Mouse (Mus musculus): Measurements from ENCODE around the gene Reg1. TPM values are rescaled to one million over a fixed set of nuclear protein-coding genes. Genes with fewer than 3 reads are reported as not detected.
"Not testable (repeated sequence)": the region's sequence is repeated elsewhere in the genome, so short reads cannot be mapped to it uniquely, and the experiment has no call there.

The Reg1 gene
- total RNA-seq (2021), result not detected

DNA sequence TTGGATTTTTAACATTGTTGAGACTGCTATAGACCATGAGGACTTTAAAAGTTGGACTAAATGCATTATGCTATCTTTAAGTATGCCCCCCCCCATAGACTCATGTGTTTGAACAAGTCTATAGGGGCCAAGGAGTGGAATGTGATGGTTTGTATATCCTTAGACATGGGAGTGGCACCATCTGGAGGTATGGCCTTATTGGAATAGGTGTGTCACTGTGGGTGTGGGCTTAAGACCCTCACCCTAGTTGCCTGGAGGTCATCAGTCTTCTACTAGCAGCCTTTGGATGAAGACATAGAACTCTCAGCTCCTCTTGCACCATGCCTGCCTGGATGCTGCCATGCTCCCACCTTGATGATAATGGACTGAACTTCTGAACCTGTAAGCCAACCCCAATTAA, at the start of gene Reg1:
Gene Reg1 (plus strand): TSS at position 301 of the 400 bp plus-strand sequence.
- DNase-seq, result not testable (repeated sequence)

DNA sequence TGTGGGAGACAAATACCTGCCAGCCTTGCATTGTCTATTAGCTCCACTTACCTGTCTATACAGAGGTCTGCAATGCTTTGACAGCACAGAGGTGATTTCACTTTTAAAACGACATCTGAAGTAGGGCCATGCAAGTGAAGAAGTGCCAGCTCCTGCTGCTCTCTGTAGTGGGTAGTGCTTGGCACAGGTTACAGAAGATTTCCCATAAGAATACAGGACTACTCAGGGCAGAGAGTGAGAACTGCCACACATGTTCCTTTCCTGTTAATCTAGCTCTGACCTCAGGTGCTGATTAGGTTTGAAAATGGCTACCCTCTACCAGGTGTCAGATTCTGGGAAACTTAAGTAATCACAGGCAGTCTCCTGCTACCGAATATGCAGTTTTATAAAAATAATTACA, 43.7 kb upstream of the Reg1 start, which contains the start of gene Reg3d:
Gene Reg3d (minus strand): TSS at position 101 of the 400 bp plus-strand sequence.
- DNase-seq, result no peak

DNA sequence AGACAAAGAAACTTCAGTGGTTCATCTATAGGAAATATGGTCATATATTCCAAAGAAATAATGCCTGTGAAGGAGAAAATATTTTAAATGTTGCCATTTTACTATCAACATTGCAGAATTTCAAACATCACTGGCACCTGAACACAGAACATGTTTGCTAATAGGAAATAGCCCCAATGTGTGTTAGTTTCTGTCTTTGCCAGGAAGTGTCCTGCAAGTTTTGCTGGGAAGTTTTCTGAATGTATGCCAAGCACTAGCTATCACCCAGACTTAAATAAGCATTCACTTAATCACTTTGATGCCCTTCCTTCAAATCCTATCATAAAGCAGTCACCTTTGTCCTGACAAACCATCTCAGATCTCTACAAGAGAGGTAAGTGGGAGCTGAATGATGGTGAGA, 42.1 kb upstream of the Reg1 start, which contains the start of gene Reg3a:
Gene Reg3a (plus strand): TSS at position 301 of the 400 bp plus-strand sequence.
- no peak for DNase-seq

DNA sequence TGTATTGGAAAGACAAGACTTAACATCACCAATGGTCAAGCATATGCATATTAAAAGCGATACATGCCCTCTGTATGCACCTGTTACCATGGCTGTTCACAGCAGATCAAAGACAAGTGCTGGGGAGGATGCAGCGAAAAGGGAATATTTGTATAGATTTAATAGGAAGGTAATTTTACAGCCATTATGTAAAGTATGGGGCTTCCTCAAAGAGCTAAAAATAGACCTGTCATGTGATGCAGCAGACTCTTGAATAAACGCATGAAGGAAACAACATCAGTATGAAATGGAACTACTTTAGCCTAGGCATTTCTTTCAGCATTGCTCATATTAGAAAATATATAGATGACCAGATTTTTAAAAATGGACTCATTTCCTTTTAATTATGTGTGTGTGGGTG, 36.9 kb upstream of the Reg1 start:
- no peak for DNase-seq

DNA sequence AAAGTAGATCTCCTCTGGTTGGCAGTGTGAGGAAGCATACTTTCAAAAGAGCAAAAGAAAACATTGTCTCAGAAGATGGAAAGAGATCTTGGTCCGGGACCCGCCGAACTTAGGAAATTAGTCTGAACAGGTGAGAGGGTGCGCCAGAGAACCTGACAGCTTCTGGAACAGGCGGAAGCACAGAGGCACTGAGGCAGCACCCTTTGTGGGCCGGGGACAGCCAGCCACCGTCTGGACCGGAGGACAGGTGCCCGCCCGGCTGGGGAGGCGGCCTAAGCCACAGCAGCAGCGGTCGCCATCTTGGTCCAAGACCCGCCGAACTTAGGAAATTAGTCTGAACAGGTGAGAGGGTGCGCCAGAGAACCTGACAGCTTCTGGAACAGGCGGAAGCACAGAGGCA, 27.2 kb upstream of the Reg1 start, which contains the start of gene Reg2:
Gene Reg2 (plus strand): TSS at position 301 of the 400 bp plus-strand sequence.
- DNase-seq, result not testable (repeated sequence)

DNA sequence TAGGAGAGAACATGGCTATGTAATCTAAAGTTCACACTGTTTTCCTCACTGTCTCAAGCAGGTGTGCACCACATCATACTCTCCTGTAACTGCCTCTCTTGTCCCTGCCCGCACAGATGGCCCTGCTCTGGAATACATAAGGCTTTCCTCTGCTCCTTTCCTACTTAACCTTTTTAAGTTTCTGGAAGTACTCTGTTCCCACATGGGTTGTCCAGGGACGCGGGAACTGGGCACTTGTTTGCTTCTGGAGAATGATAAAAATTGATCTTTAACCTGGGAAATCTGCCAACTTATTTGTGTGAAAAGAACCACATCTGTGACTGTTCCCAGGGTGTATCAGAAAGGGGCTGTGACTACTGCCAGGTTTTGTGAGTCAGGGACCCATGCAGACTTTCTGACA, 3.0 kb downstream of the Reg1 start:
- DNase-seq, result no peak

DNA sequence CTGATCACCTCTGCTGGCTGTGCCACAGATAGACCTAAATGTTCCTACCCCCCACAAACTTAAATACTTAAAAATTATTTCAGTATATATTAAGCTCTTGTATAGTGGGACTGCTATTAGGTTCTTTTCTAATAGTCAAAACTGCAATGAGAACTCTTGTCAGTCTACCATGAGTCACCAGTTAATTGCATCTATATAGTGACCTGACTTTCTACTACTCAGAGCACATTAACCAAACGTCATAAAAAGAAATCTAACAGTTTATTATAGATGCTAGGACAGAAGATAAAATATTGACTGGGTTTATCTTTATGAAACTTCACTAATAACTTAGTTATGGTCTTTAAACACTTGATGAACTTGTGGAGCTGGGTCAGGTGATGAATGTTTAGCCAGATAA, 24.7 kb downstream of the Reg1 start:
- no peak for DNase-seq

DNA sequence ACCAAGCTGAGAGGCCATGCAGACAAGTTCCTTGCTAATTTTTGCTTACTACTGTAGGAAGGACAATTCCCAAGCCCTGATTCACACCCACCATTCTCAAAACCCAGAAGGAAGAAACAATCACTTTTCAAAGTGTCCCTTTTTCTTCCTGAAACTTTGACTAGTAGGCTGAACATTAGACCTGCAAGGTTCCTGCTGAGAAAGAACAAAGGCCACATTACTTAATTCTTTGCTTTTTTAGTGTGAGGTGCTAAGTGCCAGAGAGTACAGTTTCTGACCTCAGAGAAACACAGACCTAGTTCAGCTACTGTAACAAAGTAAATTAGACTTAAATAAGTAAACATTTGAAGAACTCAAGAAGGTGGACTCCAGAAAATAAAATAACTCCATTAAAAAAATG, 25.9 kb downstream of the Reg1 start:
- DNase-seq, result no peak

DNA sequence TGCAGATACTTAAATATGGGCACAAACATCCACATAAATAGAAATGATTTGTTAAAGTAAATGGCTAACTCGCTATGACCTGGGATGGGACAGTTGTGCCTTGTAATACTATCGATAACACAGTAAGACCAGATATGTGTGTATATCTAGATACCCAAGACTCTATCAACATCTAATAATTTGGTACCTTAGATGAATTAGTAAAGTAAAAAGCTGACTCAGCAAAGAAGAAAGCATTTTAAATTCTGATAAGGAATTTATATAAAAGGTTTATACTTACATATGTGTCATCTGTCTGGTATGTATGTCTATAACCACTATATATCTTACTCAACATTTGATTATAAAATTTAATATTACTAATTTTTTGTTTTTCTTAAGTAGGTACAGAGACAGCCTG, 30.3 kb downstream of the Reg1 start:
- no peak for DNase-seq

DNA sequence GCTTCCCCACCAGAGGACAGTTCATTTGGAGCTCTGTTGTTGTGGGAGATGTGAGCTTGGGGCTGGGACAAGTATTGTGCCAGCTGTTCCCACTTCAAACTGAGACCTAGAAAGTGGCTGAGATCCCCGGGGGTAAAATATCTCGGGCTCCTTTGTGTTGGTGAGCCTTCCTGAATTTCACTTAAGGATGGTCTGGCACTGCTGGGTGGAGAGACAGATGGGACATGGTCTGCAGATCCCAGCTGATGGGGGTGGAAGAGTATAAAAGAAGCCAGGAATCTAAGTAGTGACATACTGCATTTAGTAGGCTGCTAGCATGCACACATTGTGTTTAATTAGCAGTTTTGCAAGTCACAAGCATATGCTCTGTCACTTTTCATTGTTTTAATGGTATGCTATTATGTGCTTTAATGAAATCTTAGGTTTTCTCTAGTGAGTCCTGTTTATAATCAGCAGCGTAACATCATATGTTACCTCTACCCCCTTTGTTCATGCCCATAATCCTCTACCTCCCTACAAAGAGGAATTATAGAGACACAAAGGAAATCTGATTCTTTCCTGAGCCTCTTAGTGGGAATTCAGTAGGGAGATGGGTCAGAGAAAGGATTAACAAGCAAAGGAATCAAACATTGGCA, 37.8 kb downstream of the Reg1 start:
- DNase-seq, result no peak

DNA sequence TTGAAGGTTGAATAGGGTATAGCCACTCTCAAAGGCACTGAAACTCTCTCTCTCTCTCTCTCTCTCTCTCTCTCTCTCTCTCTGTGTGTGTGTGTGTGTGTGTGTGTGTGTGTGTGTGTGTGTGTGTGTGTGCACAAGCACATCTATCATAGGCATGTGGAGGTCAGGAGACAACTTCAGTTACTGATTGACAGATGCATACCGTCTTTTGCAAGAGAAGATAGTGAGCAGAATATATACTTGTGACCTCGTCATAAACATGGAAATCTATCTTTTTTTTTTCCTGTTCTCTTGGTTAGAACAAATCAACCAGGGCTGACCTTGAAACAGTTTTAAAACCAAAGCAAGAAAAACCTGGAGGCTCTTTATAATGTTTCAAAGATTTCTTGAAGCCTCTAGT, 39.8 kb downstream of the Reg1 start:
- DNase-seq, result no peak

DNA sequence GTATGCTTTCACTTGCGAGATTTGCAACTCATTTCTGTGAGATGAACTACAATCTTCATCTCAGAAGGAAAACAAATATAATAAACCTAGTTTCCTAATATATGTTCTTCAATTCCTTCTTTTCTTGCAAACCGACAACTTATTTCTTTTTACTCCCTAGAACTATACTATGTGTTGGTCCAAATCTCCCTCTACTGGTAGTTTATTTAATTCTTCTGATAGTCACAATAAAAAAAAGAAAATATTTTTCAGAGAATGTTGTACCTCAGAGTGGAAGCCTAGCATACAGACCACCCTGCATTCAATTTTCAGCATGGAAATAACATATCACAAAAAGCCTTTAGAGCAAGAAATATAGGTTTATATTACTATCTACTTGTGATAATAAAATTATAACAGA, 40.8 kb downstream of the Reg1 start:
- DNase-seq, result no peak

DNA sequence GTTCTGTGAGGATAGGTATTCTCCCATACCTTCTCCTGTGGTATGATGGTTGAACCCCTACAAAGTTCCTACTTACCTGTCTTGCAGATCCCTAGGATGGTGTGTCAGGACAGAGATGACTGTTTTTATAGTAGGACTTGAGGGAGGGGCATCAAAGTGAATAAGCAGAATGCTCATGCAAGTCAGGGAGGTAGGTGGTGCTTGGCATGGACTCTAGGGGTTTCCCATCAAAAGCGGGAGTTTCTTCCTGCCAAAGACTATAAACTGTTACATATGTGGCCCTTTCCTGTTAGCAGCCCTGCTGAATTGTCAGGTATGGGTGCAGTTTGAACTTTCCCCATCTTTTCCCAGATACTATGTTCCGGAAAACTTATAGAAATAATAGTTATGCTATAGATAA, 46.3 kb downstream of the Reg1 start, which contains the start of gene Reg3g:
Gene Reg3g (minus strand): TSS at position 101 of the 400 bp plus-strand sequence.
- DNase-seq, result no peak

DNA sequence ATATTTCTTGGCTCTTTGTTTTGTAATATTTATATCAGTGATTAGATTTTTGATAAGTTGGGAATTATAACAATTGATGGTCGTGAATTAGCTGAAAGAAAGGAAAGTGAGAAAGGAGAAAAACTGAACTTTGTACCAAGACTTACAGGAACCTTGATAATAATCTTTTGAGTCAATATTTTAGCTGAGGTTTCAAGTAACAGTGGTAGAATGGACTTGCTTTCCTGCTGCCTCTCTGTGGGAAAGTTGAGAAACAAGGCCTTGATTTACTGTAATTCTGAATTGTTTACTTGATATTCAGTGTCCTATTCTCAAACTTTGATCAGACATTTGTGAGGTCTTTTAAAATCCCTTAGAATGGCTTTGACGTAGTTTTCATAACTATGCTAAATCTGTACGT, 46.8 kb downstream of the Reg1 start:
- no peak for DNase-seq

Other genes with a start within 250 kb of the Reg1 start
- not detected for gene Reg3b, start 52.1 kb upstream of the Reg1 start, total RNA-seq (2021)
- not detected for gene Reg3d, start 43.8 kb upstream of the Reg1 start, total RNA-seq (2021)
- gene Reg3a, start 42.0 kb upstream of the Reg1 start, total RNA-seq (2021), result not detected
- not detected for gene Reg2, start 27.1 kb upstream of the Reg1 start, total RNA-seq (2021)
- gene Reg3g, start 46.2 kb downstream of the Reg1 start, total RNA-seq (2021), result not detected

Data from heart, postnatal 4 days (tissue).